Mouse (Mus musculus) hindbrain, embryonic 15.5 days (tissue): ENCODE results near the gene Fancd2. TPM values are rescaled to one million over a fixed set of nuclear protein-coding genes. Genes with fewer than 3 reads are reported as not detected.
A peak's percentile ranks its signal among the peaks of the same experiment; 100 is the strongest.

Experiments
- ATAC-seq: fragments of 200-750 bp; cut with Nextera tagmentation; 2 replicates; pipeline ENCODE4 v1.8.0; 2017; ENCODE audit warnings: low read depth, moderate number of reproducible peaks, moderate TSS enrichment; ENCODE audit not compliant: low FRiP score
- H3K27ac ChIP-seq: fragments of 300-500 bp; sonication (generic); replicated peaks from 2 replicates; pipeline ENCODE4 v1.5.1; 2015; ENCODE audit warnings: mild to moderate bottlenecking, inconsistent platforms
- H3K27me3 ChIP-seq: fragments of 300-500 bp; sonication (generic); 2 replicates; pipeline ENCODE4 v1.6.1; 2015; ENCODE audit warnings: control low read depth, inconsistent platforms
- H3K36me3 ChIP-seq: fragments of 300-500 bp; sonication (generic); 2 replicates; pipeline ENCODE4 v1.6.1; 2015; ENCODE audit warnings: control low read depth, inconsistent platforms
- H3K4me1 ChIP-seq: fragments of 300-500 bp; sonication (generic); replicated peaks from 2 replicates; pipeline ENCODE4 v1.6.1; 2015; ENCODE audit warnings: control low read depth, inconsistent platforms
- H3K4me2 ChIP-seq: fragments of 300-500 bp; sonication (generic); 2 replicates; pipeline ENCODE4 v1.6.1; 2015; ENCODE audit warnings: moderate library complexity, mild to moderate bottlenecking, inconsistent platforms
- H3K4me3 ChIP-seq: fragments of 300-500 bp; sonication (generic); 2 replicates; pipeline ENCODE4 v1.5.1; 2015; ENCODE audit warnings: mild to moderate bottlenecking, inconsistent platforms
- H3K9ac ChIP-seq: fragments of 300-500 bp; sonication (generic); 2 replicates; pipeline ENCODE4 v1.6.1; 2015; ENCODE audit warnings: inconsistent platforms
- H3K9me3 ChIP-seq: fragments of 300-500 bp; sonication (generic); 2 replicates; pipeline ENCODE4 v1.6.1; 2016; ENCODE audit warnings: control low read depth, inconsistent platforms
- WGBS: fragments of 180-500 bp; shearing (Covaris S2); methylation state at CpG from one replicate; pipeline ENCODE4 v1.1.7; 2015; 5-methylcytosine and 5-hydroxymethylcytosine counted together
- polyA plus RNA-seq: library from polyadenylated mRNA; unstranded; fragments of >200 nt; fragmentation: Nextera tagmentation; extraction: Ambion mirVana; gene quantifications from 2 replicates; pipeline ENCODE4 v1.2.1, GENCODE M21; 2015

Fancd2 gene
- polyA plus RNA-seq, 1 experiment from 2014 or later, result 2.0 TPM

DNA sequence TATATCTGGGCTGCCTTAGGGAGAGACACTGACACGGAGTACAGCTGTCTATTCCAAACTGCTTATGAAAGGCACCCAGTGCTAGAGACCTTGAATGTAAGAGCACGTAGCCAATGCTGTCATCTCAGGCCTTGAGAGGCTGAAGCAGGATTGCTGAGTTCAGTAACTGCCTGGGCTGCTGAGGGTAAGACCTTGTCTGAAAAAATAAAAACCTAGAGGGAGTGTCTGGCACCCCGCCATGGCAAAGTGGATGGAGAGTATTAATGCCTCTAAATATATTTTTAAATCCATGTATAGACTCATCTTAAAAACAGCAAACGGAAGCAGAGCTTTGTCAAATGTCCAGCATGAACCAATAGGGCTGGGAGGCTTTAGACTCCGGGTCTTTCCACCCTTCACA is 68.4 kb downstream of the Fancd2 start:
- no peak overlapping the region for H3K9ac ChIP-seq

DNA sequence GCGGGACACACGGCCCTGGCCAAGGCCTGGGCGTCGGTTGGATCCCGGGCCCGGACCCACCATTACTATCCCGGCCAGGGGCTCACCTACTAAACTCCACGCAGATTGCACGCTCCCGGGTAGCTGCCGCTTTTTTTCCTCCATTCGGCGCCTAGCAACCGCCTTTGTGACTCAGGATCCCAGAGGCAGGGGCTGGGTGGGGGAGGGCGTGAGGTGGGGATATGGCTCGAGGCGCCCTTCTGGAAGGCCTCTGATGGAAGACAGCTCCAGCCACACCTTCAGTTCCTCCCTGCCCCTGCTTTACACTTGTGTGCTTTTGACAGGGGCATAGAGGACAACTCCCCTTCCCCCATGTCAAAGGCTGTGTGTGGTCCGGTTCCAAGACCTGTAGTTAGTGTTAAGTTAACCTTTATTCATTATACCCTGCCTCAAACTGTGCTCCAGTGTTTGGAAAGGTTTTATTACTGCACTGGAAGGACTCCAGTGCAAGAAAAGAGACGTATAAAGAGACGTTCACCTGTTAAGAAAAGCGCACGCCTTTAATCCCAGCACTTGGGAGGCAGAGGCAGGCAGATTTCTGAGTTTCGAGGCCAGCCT is 69.2 kb downstream of the Fancd2 start, which contains the start of gene Fancd2os:
Fancd2os (minus strand) TSS at position 173 of the 597 bp plus-strand sequence.
- H3K27ac ChIP-seq, result no peak within 1 kb of the TSS
- H3K4me3 ChIP-seq, result no peak within 1 kb of the TSS
- peaks cover 12% of the 10 kb centered on the region for H3K4me1 ChIP-seq
- H3K27me3 ChIP-seq, result no peaks in the 10 kb centered on the region
- no peak for ATAC-seq
- WGBS, result 35% methylated on average over 23 of the region's 23 CpGs
- no peak within 1 kb of the TSS for H3K9ac ChIP-seq
- no peaks in the 10 kb centered on the region for H3K36me3 ChIP-seq
- H3K9me3 ChIP-seq, result no peaks in the 10 kb centered on the region
- H3K4me2 ChIP-seq, result no peak within 1 kb of the TSS

More for the DNA sequence above, 68.4 kb downstream of the Fancd2 start:
- Histone ChIP-seq H3K27me3 (no peaks in the 10 kb centered on the region), H3K27ac (no peak overlapping the region), H3K4me3 (no peak overlapping the region), H3K9me3 (no peaks in the 10 kb centered on the region), H3K4me1 (peaks cover 7% of the 10 kb centered on the region; the same call in 1 of the 2 replicates), H3K36me3 (no peaks in the 10 kb centered on the region), H3K4me2 (no peak overlapping the region)
- WGBS, result 73% methylated on average over 5 of the region's 5 CpGs
- ATAC-seq, result no peak

DNA sequence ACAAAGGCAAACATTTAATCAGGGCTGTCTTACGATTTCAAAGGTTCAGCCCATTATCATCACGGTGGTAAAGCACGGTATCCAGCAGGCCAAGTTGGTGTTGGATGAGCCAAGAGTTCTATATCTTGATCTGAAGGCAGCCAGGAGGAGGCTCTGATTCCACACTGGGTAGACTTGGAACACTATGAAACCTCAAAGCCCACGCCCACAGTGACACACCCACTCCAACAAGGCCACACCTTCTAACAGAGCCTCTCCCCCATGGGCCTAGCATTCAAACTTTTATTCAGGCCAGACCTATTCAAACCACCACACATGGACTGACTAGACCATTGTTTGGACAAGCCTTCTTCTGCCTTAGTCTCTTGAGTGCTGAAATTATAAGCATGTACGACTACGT is 71.3 kb downstream of the Fancd2 start:
- WGBS, result 96% methylated on average over 6 of the region's 6 CpGs
- ATAC-seq, result no peak

DNA sequence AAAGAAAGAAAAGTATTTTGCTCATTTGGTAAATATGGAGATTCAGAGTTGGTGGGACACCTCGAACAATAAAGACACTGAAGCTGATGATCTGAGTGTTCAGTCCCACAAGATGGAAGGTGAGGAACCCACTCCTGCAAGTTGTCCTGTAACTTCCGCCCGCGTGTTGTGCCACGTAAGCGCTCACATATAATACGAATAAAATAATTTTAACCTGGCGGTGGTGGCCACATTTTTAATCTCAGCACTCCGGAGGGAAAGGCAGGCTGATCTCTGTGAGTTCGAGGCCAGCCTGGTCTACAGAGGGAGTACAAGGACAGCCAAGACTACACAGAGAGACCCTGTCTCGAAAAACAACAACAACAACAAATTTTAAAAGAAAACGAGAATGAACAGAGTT is 72.5 kb downstream of the Fancd2 start:
- no peaks in the 10 kb centered on the region for H3K27me3 ChIP-seq
- no peak for ATAC-seq
- no peaks in the 10 kb centered on the region for H3K36me3 ChIP-seq
- 51% methylated on average over 12 of the region's 12 CpGs for WGBS
- peak overlapping the region; percentile 90 for H3K4me3 ChIP-seq
- H3K9ac ChIP-seq, result peak overlapping the region; percentile 82
- H3K9me3 ChIP-seq, result no peaks in the 10 kb centered on the region
- peak overlapping the region; percentile 69 for H3K4me2 ChIP-seq
- peaks cover 26% of the 10 kb centered on the region for H3K4me1 ChIP-seq
- H3K27ac ChIP-seq, result peak overlapping the region; percentile 85

More for the DNA sequence above, 71.3 kb downstream of the Fancd2 start:
- H3K4me1 ChIP-seq, result peaks cover 26% of the 10 kb centered on the region
- H3K27ac ChIP-seq, result no peak overlapping the region
- no peak overlapping the region for H3K9ac ChIP-seq
- H3K4me2 ChIP-seq, result no peak overlapping the region
- no peaks in the 10 kb centered on the region for H3K36me3 ChIP-seq
- H3K27me3 ChIP-seq, result no peaks in the 10 kb centered on the region
- H3K4me3 ChIP-seq, result no peak overlapping the region
- no peaks in the 10 kb centered on the region for H3K9me3 ChIP-seq

DNA sequence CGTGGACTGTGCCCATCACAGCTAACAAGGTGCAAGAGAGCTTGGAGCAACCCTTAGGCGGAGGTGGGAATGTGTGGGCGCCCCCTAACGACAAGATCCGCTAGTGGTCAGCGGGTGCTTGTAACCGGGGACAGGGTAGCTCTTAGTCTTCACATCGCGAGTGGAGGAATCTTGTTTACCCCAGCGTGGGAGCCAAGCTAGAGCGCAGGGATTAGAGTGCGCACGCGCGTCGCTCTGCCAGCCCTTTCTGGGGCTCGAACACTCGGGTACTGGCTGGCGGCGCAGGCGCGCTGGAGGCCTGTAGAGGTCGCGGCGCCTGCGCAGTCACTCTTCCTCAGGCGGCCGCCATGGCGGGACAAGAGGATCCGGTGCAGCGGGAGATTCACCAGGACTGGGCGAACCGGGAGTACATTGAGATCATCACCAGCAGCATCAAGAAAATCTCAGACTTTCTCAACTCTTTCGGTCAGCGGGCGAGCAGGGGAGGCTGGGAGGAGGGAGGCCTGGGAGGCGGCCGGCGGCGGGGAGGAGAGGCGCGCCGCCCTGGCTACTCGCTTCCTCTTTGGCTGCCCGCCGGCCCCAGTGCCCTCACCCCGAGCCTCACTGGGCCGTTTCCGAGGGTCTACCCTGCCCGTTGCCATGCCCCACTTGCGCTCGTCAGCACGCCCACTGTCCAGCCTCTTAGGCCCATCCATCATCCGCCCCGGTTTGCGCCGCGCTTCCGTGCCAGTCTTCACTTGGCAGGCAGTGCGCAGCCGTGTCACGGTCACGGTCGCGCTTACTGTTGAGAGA is 73.1 kb downstream of the Fancd2 start, which contains the start of gene Brk1:
Brk1 (plus strand) TSS at position 341 of the 792 bp plus-strand sequence.
- ATAC-seq, result peak; percentile 96
- H3K36me3 ChIP-seq, result no peaks in the 10 kb centered on the region
- no peaks in the 10 kb centered on the region for H3K27me3 ChIP-seq
- peaks cover 26% of the 10 kb centered on the region for H3K4me1 ChIP-seq
- no peaks in the 10 kb centered on the region for H3K9me3 ChIP-seq
- peak within 1 kb of the TSS; percentile 82 for H3K9ac ChIP-seq
- peak within 1 kb of the TSS; percentile 85 for H3K27ac ChIP-seq
- H3K4me3 ChIP-seq, result peak within 1 kb of the TSS; percentile 90
- H3K4me2 ChIP-seq, result peak within 1 kb of the TSS; percentile 69
- WGBS, result 0% methylated on average over 62 of the region's 65 CpGs

DNA sequence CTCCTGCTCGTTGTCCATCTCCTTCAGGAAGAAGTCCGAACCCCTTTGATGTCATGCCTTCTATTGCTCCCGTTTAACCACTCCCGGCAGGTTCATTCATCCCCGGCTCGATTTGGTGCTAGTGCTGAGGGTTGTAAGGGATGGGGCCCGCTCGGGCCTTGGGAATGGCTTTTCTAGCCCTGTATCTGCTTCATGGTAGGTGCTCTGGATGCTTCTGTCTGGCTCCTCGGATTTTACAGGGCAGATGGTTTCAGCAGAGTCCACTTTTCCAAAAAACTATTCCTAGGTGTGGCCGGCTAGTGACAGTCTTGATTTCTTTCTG is 73.7 kb downstream of the Fancd2 start:
- peak overlapping the region; percentile 85 for H3K27ac ChIP-seq
- peak overlapping the region; percentile 69 for H3K4me2 ChIP-seq
- 6% methylated on average over 10 of the region's 10 CpGs for WGBS
- 0 out of 2 replicates have a peak, but pooled peaks cover under 1% of the 10 kb centered on the region for H3K36me3 ChIP-seq
- ATAC-seq, result peak; percentile 31; the same call in 1 of the 2 replicates
- H3K4me3 ChIP-seq, result peak overlapping the region; percentile 90
- peaks cover 26% of the 10 kb centered on the region for H3K4me1 ChIP-seq
- peak overlapping the region; percentile 82 for H3K9ac ChIP-seq
- no peaks in the 10 kb centered on the region for H3K9me3 ChIP-seq
- H3K27me3 ChIP-seq, result no peaks in the 10 kb centered on the region

DNA sequence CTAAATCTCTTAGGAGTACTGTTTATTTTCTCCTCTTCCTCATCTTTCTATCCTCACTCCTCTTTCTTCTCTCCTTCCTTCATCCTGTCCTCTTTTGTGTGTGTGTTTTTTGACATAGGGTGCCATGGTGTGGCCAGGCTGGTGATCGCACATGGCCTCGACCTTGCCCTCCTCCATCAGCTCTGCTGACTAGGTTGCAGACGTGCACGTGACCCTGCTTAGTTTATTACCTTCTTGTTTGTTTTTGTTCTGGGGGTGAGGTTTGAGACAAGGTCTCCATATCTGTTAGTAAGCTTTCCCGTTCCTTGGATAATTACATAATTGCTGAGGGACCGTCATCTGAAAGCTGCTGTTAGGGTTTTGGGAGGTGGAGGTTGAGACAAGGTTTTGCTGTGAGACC is 77.4 kb downstream of the Fancd2 start:
- Histone ChIP-seq H3K4me1 (peaks cover 23% of the 10 kb centered on the region), H3K4me3 (no peak overlapping the region), H3K36me3 (peaks cover 10% of the 10 kb centered on the region; the same call in 1 of the 2 replicates), H3K27me3 (no peaks in the 10 kb centered on the region), H3K9ac (no peak overlapping the region), H3K9me3 (no peaks in the 10 kb centered on the region), H3K27ac (no peak overlapping the region), H3K4me2 (no peak overlapping the region)
- 94% methylated on average over 6 of the region's 6 CpGs for WGBS
- no peak for ATAC-seq

- Histone ChIP-seq H3K36me3 (peaks cover 14% of the 10 kb centered on the region; the same call in 1 of the 2 replicates), H3K27ac (no peak overlapping the region), H3K9ac (no peak overlapping the region), H3K4me1 (peaks cover 20% of the 10 kb centered on the region), H3K27me3 (no peaks in the 10 kb centered on the region), H3K4me3 (no peak overlapping the region), H3K9me3 (no peaks in the 10 kb centered on the region), H3K4me2 (no peak overlapping the region)
- WGBS, result 96% methylated on average over 7 of the region's 7 CpGs
- no peak for ATAC-seq
Observed at GRCm38 (mm10) chr6:113609293-113609692, 77.8 kb downstream of the Fancd2 start.

GRCm38 (mm10) chr6:113612258-113612969 is 80.9 kb downstream of the Fancd2 start:
- Histone ChIP-seq H3K36me3 (peaks cover 41% of the 10 kb centered on the region), H3K4me2 (no peak overlapping the region), H3K9me3 (no peaks in the 10 kb centered on the region), H3K4me3 (no peak overlapping the region), H3K9ac (no peak overlapping the region), H3K27me3 (no peaks in the 10 kb centered on the region), H3K4me1 (no peaks in the 10 kb centered on the region), H3K27ac (no peak overlapping the region)
- ATAC-seq, result no peak
- 90% methylated on average over 8 of the region's 8 CpGs for WGBS

DNA sequence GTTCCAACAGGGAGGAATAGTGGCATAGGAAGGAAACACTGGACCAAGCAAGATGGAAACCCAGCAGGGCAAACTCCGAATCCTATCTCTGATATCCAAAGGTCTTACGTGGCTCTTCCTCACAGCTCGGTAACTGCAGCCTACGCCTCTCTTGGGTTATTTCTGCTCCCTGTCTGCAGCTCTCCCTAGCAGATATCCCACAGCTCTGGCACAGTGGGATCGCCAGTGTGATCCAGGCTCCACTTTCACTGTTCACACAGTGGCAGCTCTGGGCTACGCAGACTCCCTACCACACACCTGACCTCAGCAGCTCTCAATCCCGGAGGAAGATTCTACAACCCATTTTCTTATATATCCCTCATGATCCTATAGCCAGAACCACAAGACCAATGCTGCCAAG is 82.7 kb downstream of the Fancd2 start:
- no peaks in the 10 kb centered on the region for H3K27me3 ChIP-seq
- peaks cover 46% of the 10 kb centered on the region for H3K36me3 ChIP-seq
- no peak overlapping the region for H3K4me3 ChIP-seq
- ATAC-seq, result no peak
- H3K9ac ChIP-seq, result no peak overlapping the region
- no peaks in the 10 kb centered on the region for H3K9me3 ChIP-seq
- H3K4me2 ChIP-seq, result no peak overlapping the region
- 98% methylated on average over 7 of the region's 7 CpGs for WGBS
- no peak overlapping the region for H3K27ac ChIP-seq
- no peaks in the 10 kb centered on the region for H3K4me1 ChIP-seq

DNA sequence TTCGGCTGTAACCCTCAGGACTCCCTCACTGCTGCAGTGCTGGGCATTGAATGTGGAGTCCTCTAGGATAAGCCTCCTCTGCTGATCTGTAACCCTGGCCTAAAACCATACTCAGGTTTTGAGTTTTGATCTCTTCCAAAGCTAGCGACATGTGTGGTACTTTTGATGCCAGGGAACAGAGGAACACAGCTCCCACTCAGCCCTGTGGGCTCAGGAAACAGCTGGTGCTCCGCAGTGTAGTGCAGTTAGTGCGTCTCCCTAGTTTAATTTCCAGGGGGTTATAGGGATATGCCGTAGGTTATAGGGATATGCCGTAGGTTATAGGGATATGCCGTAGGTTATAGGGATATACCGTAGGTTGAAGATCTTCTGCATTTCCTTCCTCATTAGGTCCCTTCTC is 83.5 kb downstream of the Fancd2 start:
- ATAC-seq, result no peak

GRCm38 (mm10) chr6:113615489-113615888 is 84.0 kb downstream of the Fancd2 start:
- Histone ChIP-seq H3K36me3 (peaks cover 42% of the 10 kb centered on the region), H3K9me3 (no peaks in the 10 kb centered on the region), H3K27ac (no peak overlapping the region), H3K9ac (no peak overlapping the region), H3K4me2 (no peak overlapping the region), H3K4me1 (no peaks in the 10 kb centered on the region), H3K27me3 (no peaks in the 10 kb centered on the region), H3K4me3 (no peak overlapping the region)
- no peak for ATAC-seq
- 97% methylated on average over 4 of the region's 4 CpGs for WGBS

More for the DNA sequence above, 83.5 kb downstream of the Fancd2 start:
- 95% methylated on average over 8 of the region's 8 CpGs for WGBS
- Histone ChIP-seq H3K36me3 (peaks cover 46% of the 10 kb centered on the region), H3K4me3 (no peak overlapping the region), H3K4me2 (no peak overlapping the region), H3K27me3 (no peaks in the 10 kb centered on the region), H3K9ac (no peak overlapping the region), H3K27ac (no peak overlapping the region), H3K4me1 (no peaks in the 10 kb centered on the region), H3K9me3 (no peaks in the 10 kb centered on the region)
